Mouse (Mus musculus): ENCODE data around the gene Gys1. TPM values are rescaled to one million over a fixed set of nuclear protein-coding genes. Genes with fewer than 3 reads are reported as not detected.
A peak's percentile ranks its signal among the peaks of the same experiment; 100 is the strongest.
"Not testable (repeated sequence)": the region's sequence is repeated elsewhere in the genome, so short reads cannot be mapped to it uniquely, and the experiment has no call there.

Gys1 gene
- polyA plus RNA-seq, 1 experiment from 2014 or later = 44.2 TPM

DNA sequence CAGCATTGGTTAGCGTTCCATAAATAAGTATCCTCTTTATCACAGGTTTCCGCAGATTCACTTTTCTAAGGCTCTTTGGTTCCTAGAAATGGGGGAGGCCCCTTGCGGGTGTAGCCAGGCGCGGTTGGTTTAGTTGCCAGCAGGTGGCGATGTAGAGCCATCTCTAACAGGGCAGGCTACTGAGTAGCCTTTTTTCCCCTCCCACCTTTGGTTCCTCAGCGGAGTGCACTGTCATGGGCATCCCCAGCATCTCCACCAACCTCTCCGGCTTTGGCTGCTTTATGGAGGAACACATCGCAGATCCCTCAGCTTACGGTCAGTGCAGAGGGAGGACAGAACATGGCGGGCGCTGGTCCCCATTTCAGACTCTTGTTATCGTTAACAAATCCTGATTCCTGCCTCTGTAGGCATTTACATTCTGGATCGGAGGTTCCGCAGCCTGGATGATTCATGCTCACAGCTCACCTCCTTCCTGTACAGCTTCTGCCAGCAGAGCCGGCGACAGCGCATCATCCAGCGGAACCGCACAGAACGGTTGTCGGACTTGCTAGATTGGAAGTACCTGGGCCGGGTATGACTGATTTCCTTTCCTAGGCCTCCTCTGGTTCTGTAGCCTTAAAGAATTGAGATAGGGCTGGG lies 16.8 kb downstream of the Gys1 start:
- no peak overlapping the region for H3K4me3 ChIP-seq
- 52% methylated on average over 23 of the region's 23 CpGs for WGBS
- H3K4me1 ChIP-seq = peaks cover 9% of the 10 kb centered on the region
- peak; percentile 84 for DNase-seq (ENCODE audit: low spot score)
- H3K36me3 ChIP-seq (replicated peaks) = peaks cover 77% of the 10 kb centered on the region
- no peak overlapping the region for H3K27ac ChIP-seq (replicated peaks)
- no peaks in the 10 kb centered on the region for H3K27me3 ChIP-seq (replicated peaks; ENCODE audit: low read depth, poor library complexity, severe bottlenecking)
- no peaks in the 10 kb centered on the region for H3K9me3 ChIP-seq

GRCm38 (mm10) chr7:45454971-45455370 lies 20.3 kb downstream of the Gys1 start:
- H3K36me3 ChIP-seq (replicated peaks) = peaks cover 81% of the 10 kb centered on the region

DNA sequence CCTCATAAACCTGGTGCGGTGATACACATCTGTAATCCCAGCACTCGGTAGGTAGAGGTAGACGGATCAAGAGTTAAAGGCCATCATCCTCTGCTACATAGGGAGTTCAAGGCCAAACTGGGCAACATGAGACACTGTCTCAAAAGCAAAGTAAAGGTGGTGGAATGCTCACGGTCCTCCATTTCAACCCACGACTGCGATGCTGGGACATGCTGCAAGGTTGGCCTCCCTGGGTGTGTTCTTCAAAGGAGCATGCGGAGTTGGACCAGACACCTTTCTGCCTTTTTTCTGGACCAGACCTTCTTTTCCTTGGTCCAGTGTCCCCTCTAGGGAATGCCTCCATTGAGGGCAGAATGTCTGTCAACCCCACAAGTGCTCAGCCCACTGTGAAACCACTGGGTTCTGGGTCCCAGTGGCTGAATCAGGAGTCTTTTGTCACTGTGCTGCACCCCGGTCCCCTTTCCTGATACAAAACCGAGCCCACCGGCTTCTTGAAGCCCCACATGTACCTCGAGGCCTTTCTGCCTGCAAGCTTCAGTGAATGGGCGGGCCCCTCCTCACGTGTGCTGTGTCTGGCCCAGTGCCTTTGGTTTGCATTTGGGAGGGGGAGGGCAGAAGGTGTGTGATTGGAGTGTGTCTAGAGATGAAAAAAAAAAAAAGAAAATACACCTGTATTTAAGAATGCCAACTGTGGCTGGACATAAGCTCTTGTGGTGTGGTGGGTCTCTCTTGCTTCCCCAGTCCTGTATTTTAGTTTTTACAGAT lies 21.5 kb downstream of the Gys1 start:
- DNase-seq (ENCODE audit: low spot score) = no peak
- H3K4me3 ChIP-seq = 0 out of 2 replicates have a peak overlapping the region, but pooled peaks have one; percentile 16

More at GRCm38 (mm10) chr7:45454971-45455370, 20.3 kb downstream of the Gys1 start:
- no peaks in the 10 kb centered on the region for H3K27me3 ChIP-seq (replicated peaks; ENCODE audit: low read depth, poor library complexity, severe bottlenecking)
- peaks cover 23% of the 10 kb centered on the region for H3K4me1 ChIP-seq
- WGBS = 87% methylated on average over 15 of the region's 15 CpGs
- H3K27ac ChIP-seq (replicated peaks) = no peak overlapping the region; the same call in 1 of the 2 replicates
- no peak for DNase-seq (ENCODE audit: low spot score)
- no peak overlapping the region for H3K4me3 ChIP-seq
- no peaks in the 10 kb centered on the region for H3K9me3 ChIP-seq

GRCm38 (mm10) chr7:45456721-45457203 lies 22.1 kb downstream of the Gys1 start:
- no peak for DNase-seq (ENCODE audit: low spot score)
- 0 out of 2 replicates have a peak overlapping the region, but pooled peaks have one; percentile 24 for H3K27ac ChIP-seq (replicated peaks)
- H3K27me3 ChIP-seq (replicated peaks; ENCODE audit: low read depth, poor library complexity, severe bottlenecking) = no peaks in the 10 kb centered on the region
- peaks cover 84% of the 10 kb centered on the region for H3K36me3 ChIP-seq (replicated peaks)
- H3K4me3 ChIP-seq = peak overlapping the region; percentile 88
- H3K4me1 ChIP-seq = peaks cover 41% of the 10 kb centered on the region
- H3K9me3 ChIP-seq = no peaks in the 10 kb centered on the region
- 61% methylated on average over 9 of the region's 9 CpGs for WGBS

More for the DNA sequence above, 21.5 kb downstream of the Gys1 start:
- no peaks in the 10 kb centered on the region for H3K27me3 ChIP-seq (replicated peaks; ENCODE audit: low read depth, poor library complexity, severe bottlenecking)
- no peak overlapping the region for H3K27ac ChIP-seq (replicated peaks)
- WGBS = 78% methylated on average over 13 of the region's 13 CpGs
- H3K9me3 ChIP-seq = no peaks in the 10 kb centered on the region
- H3K36me3 ChIP-seq (replicated peaks) = peaks cover 82% of the 10 kb centered on the region
- H3K4me1 ChIP-seq = peaks cover 35% of the 10 kb centered on the region

DNA sequence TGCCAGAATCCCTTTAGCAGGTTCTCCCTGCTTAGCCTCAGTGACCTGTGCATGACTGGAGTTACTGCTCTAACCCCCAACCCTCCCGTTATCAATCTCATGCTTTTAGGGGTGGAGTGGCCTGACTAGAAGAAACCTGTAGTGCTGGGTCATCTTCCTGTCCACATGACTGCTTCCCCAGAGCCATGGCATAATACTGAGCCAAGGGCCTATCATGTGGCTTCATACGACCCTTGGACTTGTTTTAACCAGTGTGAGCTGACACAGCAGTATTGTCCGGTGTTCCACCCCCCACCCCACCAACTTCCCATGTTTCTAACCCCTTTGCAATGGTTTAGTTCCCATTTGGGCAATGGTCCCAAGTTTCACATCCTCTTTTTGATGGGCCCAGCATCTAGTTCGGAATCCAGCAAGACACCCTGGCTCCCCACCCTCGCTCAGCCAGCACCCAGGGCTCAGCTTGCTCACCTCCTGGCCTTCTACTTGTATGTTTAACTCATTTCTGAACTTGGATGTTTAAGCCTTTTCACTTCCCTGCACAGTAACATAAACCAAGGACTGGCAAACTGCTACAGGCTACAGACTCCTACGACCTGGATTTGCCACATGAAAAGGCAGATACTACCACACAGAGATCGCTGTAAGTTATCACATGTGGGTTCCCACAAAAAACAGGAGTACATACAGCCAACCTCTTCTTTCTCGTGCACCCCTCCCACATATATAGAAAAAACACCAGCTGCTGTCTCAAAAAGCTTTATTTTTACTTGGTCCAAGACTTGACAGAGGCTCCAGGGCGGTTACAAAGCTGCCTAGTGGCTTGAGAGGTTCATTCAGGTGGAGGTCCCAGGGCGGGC lies 22.8 kb downstream of the Gys1 start:
- Histone ChIP-seq H3K36me3 (replicated peaks) (peaks cover 84% of the 10 kb centered on the region), H3K27me3 (replicated peaks; ENCODE audit: low read depth, poor library complexity, severe bottlenecking) (no peaks in the 10 kb centered on the region), H3K4me1 (peaks cover 43% of the 10 kb centered on the region), H3K4me3 (peak overlapping the region; percentile 88), H3K27ac (replicated peaks) (peak overlapping the region; percentile 24; the same call in 1 of the 2 replicates), H3K9me3 (no peaks in the 10 kb centered on the region)
- no peak for DNase-seq (ENCODE audit: low spot score)
- 73% methylated on average over 10 of the region's 10 CpGs for WGBS

GRCm38 (mm10) chr7:45458748-45459563 lies 24.3 kb downstream of the Gys1 start:
- Histone ChIP-seq H3K4me1 (peaks cover 43% of the 10 kb centered on the region), H3K27me3 (replicated peaks; ENCODE audit: low read depth, poor library complexity, severe bottlenecking) (no peaks in the 10 kb centered on the region), H3K27ac (replicated peaks) (peak overlapping the region; percentile 96), H3K9me3 (no peaks in the 10 kb centered on the region), H3K4me3 (peak overlapping the region; percentile 88), H3K36me3 (replicated peaks) (peaks cover 85% of the 10 kb centered on the region)
- DNase-seq (ENCODE audit: low spot score) = peak; percentile 91
- WGBS = 1% methylated on average over 43 of the region's 43 CpGs

DNA sequence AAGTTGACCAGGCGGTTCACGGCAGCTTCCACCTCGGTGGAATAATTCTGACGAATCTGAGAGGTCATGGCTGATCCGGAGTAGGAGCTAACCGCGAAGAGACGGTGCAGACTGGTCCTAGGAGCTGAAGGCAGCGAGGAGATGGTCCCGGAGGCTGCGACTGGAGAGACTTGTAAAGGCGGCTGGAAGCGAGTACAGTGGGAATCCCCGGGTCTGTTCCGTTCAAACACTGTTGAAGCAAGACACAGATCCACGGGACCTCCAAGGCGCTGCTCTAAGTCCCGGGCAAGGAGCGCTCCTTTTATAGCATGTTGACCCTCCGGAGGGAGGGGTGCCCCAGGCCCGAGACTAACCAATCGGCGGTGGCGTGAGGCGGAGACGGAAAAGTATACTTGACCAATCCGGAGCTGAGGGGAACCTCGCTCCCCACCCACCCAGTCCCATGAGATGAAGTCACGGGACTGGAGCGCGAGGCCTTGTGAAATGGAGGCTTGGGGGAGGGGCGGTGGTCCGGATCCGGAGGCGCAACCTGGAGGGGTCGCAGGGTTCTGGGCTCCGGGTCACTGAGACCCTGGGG lies 25.0 kb downstream of the Gys1 start, which contains the start of gene Ftl1:
TSS of gene Ftl1 (minus strand) at position 321 of the 577 bp plus-strand sequence.
- Histone ChIP-seq H3K36me3 (replicated peaks) (peaks cover 85% of the 10 kb centered on the region), H3K4me1 (peaks cover 43% of the 10 kb centered on the region), H3K27ac (replicated peaks) (peak within 1 kb of the TSS; percentile 96), H3K4me3 (peak within 1 kb of the TSS; percentile 88)
- DNase-seq (ENCODE audit: low spot score) = peak; percentile 98
- H3K9me3 ChIP-seq; H3K27me3 ChIP-seq (replicated peaks; ENCODE audit: low read depth, poor library complexity, severe bottlenecking): not testable (repeated sequence)
- WGBS = under 1% methylated on average over 37 of the region's 37 CpGs

- H3K4me1 ChIP-seq = peaks cover 47% of the 10 kb centered on the region
- WGBS = 76% methylated on average over 7 of the region's 7 CpGs
- no peak for DNase-seq (ENCODE audit: low spot score)
- H3K27me3 ChIP-seq (replicated peaks; ENCODE audit: low read depth, poor library complexity, severe bottlenecking) = no peaks in the 10 kb centered on the region
- peak overlapping the region; percentile 96 for H3K27ac ChIP-seq (replicated peaks)
- peak overlapping the region; percentile 88 for H3K4me3 ChIP-seq
- H3K9me3 ChIP-seq = no peaks in the 10 kb centered on the region
- peaks cover 85% of the 10 kb centered on the region for H3K36me3 ChIP-seq (replicated peaks)
Measured at GRCm38 (mm10) chr7:45460377-45460776, 25.7 kb downstream of the Gys1 start.

GRCm38 (mm10) chr7:45460860-45461314 lies 26.2 kb downstream of the Gys1 start:
- Histone ChIP-seq H3K4me3 (peak overlapping the region; percentile 88), H3K27me3 (replicated peaks; ENCODE audit: low read depth, poor library complexity, severe bottlenecking) (no peaks in the 10 kb centered on the region), H3K4me1 (peaks cover 52% of the 10 kb centered on the region), H3K27ac (replicated peaks) (peak overlapping the region; percentile 96), H3K9me3 (no peaks in the 10 kb centered on the region), H3K36me3 (replicated peaks) (peaks cover 84% of the 10 kb centered on the region)
- DNase-seq (ENCODE audit: low spot score) = peak; percentile 65
- 33% methylated on average over 13 of the region's 13 CpGs for WGBS

DNA sequence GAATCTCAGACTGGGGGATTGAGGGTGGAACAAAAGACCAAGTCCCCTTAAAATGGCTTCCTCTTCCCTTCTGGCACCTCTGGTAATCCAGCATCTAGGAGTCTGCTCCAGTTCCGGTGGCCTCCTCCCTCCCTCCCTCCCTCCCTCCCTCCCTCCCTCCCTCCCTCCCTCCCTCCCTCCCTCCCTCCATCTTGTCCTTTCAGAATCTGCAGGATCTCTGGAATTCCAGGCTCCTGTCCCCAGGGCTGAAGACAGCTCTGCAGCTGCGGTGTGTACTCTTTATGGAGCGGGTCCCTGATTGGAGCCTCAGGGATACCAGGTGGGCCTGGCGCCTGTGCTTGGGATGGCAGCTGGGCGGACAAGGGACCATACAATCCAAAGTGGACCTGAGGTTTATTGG lies 26.7 kb downstream of the Gys1 start:
- H3K9me3 ChIP-seq = no peaks in the 10 kb centered on the region
- H3K27ac ChIP-seq (replicated peaks) = peak overlapping the region; percentile 96
- H3K27me3 ChIP-seq (replicated peaks; ENCODE audit: low read depth, poor library complexity, severe bottlenecking) = no peaks in the 10 kb centered on the region
- 50% methylated on average over 5 of the region's 5 CpGs for WGBS
- peaks cover 57% of the 10 kb centered on the region for H3K4me1 ChIP-seq
- peak; percentile 46 for DNase-seq (ENCODE audit: low spot score)
- peaks cover 79% of the 10 kb centered on the region for H3K36me3 ChIP-seq (replicated peaks)
- H3K4me3 ChIP-seq = peak overlapping the region; percentile 88

- H3K9me3 ChIP-seq = no peaks in the 10 kb centered on the region
- H3K4me1 ChIP-seq = peaks cover 54% of the 10 kb centered on the region
- no peaks in the 10 kb centered on the region for H3K27me3 ChIP-seq (replicated peaks; ENCODE audit: low read depth, poor library complexity, severe bottlenecking)
- DNase-seq (ENCODE audit: low spot score) = no peak
- peaks cover 75% of the 10 kb centered on the region for H3K36me3 ChIP-seq (replicated peaks)
- peak overlapping the region; percentile 96 for H3K27ac ChIP-seq (replicated peaks)
- 92% methylated on average over 4 of the region's 4 CpGs for WGBS
- no peak overlapping the region for H3K4me3 ChIP-seq
Measured at GRCm38 (mm10) chr7:45461781-45462180, 27.1 kb downstream of the Gys1 start.

All from embryonic facial prominence, embryonic 10.5 days (tissue).